Mouse (Mus musculus): ENCODE results near the gene Car6.

- peak; percentile 76 for TF ChIP-seq CTCF (IDR thresholded peaks at IDR 0.05; ENCODE audit: low read depth)
- no peak for TF ChIP-seq EP300 (IDR thresholded peaks at IDR 0.05; ENCODE audit: low read depth)
These were observed 7.2 kb downstream of the Car6 start for GRCm38 (mm10) chr4:150193915-150194314.
